Mouse (Mus musculus) ovary, postnatal 10 days (tissue): ENCODE results near the gene Gm13420.
"Not testable (repeated sequence)": the region's sequence is repeated elsewhere in the genome, so short reads cannot be mapped to it uniquely, and the experiment has no call there.

ENCODE experiments used
- DNase-seq: peaks from one replicate; pipeline ENCODE4 v3.0.0; 2022; ENCODE audit warnings: low spot score

Gm13420 gene

DNA sequence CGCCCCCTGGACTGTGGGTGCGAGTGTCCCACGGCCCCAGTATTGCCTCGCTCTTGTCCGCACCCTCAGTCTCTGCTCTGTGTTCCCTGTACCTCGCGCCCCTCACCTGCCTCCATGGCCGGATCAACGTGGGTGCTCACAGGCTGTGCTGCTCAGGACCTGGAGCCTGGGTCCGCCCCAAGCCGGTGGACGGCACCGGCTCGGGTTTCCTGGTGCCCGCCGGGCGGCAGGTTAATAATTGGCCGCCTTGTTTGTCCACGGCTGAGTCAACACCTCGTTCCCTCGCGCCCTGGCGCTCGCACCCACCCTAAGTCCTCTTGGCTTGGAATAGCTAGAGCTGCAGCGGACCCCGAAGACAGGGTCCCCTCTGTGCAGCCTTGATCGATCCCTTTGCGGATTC lies at the start of gene Gm13420:
Gene Gm13420 (minus strand): TSS at position 189 of the 400 bp plus-strand sequence.
- DNase-seq: no peak

DNA sequence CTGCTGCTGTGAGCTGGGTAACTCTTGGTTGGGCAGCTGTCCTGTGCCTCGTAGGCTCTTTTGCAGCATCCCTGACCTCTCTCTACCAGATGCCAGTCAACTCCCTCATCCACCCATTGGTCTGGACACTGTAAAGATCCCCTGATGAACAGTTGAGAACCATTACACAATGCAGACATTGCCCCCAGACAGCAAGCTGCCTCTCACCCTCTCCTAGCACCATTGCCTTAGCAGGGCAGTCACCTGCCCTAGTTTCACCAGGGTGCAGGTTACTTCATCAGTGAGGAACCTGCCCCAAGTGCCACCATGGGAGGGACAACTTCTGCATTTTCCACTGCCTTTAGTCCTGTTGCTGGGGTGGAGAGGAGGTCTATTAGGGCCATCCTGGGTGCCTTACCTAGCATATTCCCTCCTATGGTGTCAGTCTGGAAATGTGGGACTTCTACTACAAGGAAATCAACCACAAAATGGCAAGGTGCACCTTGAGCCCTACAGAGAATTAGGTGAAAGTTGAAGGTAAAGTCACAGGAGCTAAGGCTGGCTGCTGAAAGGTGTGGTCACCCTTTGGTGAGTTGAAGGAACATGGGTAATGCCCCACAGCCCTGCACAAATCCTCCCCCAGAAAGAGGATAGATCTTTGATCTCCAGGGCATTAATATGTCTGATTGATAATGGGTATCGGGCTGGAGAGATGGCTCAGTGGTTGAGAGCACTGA lies 41.4 kb upstream of the Gm13420 start:
- no peak for DNase-seq

- DNase-seq: peak; percentile 53
Measured at GRCm38 (mm10) chr2:29787937-29788681, 36.6 kb upstream of the Gm13420 start, which contains the start of gene Trub2. TSS of gene Trub2 (minus strand) at chr2:29788502.

GRCm38 (mm10) chr2:29787104-29787917 lies 35.8 kb upstream of the Gm13420 start, which contains the start of gene Coq4:
TSS of gene Coq4 (plus strand) at chr2:29787493.
- peak; percentile 70 for DNase-seq

- no peak for DNase-seq
Measured at GRCm38 (mm10) chr2:29784290-29784689, 32.8 kb upstream of the Gm13420 start.

DNA sequence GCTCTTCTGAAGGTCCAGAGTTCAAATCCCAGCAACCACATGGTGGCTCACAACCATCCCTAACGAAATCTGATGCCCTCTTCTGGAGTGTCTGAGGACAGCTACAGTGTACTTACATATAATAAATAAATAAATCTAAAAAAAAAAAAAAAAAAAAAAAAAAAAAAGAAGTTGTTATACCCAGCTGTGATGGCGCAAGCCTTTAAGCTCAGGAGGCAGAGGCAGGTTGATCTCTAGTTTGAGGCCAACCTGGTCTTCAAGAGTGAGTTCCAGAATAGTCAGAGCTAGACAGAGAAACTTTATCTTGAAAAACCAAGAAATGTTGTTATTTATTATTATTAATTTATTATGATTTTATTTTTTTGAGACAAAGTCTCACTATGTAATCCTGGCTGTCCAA lies 29.8 kb upstream of the Gm13420 start:
- DNase-seq: not testable (repeated sequence)

- DNase-seq: no peak
Measured at GRCm38 (mm10) chr2:29773323-29773722, 21.8 kb upstream of the Gm13420 start.

DNA sequence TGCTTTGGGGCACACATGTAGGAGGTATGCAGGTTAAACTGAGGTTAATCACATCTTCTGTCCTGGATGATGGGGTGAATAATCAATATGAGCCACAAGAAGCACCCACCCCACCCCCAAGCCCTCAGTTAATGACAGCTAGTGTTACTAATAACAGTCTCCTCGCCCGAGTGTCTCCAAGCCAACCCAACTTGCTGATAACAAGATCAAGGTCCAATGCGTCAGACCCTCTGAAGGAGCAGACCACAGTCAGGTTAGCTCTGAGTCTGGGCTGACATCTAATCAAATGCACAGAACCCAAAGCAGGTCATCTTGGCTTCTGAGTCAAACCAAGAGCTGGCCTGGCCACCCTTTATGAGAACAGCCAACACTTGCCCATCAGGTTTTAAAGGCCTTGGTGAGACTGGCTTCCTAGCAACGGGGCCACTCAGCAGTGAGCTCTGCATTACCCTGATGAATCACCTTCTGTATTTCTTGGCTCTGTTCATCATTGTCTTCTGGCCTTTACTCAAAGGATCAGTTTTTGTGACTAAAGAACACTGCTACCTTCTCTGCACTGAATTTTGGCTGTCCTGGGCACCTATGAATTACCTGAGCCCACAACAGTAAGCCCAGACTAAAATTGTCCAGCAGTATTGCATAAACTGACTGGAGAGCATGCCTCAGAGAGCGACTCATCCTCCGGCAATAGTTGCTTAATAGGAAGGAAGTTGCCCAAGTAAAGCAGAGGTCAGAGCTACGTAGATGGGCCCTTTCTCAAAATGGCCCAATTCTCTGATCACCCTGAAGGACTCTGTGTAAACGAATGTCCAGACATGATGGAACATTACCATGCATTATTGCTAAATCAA lies 20.4 kb upstream of the Gm13420 start:
- DNase-seq: no peak

GRCm38 (mm10) chr2:29770162-29770561 lies 18.7 kb upstream of the Gm13420 start:
- DNase-seq: no peak

- DNase-seq: no peak
Measured at GRCm38 (mm10) chr2:29768901-29769300, 17.4 kb upstream of the Gm13420 start.

GRCm38 (mm10) chr2:29767976-29768709 lies 16.7 kb upstream of the Gm13420 start:
- DNase-seq: no peak

DNA sequence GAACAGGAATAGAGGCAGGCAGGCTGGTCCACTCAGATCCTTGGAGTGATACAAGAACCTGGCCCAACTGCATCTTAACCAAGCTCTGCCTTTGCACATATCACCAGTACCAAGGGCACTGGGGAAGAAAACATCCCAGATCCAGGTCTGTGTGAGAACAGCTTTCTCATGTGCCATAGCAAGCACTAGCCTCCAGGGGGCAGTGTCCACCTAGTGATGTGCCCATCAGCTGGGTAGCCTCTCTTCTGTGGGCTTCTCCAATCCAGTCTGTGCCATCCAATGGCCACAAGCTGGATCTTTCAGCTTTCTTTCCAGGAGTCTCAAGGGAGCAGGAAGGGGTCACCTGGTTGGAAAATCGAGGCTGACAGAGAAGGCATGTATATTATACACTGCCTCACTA lies 13.3 kb upstream of the Gm13420 start:
- DNase-seq: peak; percentile 46

DNA sequence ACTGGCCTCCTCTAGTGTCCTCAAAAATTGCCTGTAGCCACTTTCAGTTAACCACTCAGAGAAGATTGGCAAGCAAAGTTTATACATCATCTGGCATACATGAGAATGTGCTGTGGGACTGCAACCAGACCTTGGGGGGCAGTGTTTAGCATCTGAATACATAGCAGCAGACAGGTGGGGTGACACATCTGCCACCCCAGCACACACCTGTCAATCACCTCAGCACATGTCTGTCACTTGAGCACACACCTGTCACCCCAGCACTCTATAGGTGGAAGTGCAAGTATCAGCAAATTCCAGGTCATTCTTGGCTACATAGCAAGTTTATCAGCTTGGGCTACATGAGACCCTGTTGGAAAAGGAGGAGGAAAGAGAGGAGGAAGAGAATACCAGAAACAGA lies 4.2 kb upstream of the Gm13420 start:
- DNase-seq: no peak

- DNase-seq: no peak
Measured at GRCm38 (mm10) chr2:29752397-29752796, 912 bp upstream of the Gm13420 start.

DNA sequence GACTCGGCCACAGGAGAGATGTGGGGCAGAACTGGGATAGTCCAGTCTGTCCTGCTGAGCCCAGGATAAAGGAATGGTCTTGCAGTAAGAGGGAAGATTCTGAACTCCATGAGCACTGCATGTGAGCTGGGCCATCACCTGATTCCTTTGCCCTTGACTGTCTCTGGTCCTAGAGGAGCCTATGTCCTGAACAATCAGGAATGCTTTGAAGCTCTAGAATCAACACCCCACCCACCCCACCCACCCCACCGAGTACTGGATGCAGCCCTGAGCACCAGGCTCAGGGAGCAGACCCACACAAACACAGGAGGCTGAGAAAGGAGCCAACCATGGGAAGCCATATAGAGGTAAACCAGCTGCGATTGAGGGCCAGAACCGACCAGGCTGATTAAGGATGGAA lies 3.0 kb downstream of the Gm13420 start:
- DNase-seq: no peak

DNA sequence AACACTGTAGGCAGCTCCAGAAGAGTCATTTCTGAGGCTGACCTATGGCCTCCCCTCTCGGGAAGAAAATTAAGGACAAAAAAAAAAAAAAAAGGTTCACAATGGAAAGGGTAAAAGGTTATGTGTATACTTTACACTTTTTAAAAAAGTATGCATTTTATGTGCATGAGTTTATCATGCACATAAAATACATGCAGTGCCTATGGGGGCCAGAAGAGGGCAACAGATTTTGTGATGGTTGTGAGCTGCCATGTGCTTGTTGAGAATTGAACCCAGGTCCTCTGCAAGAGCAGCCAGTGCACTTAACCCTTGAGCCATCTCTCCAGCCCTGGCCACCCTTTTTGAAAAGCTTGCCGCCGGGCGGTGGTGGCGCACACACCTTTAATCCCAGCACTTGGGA lies 3.6 kb downstream of the Gm13420 start:
- no peak for DNase-seq

GRCm38 (mm10) chr2:29747188-29747782 lies 4.2 kb downstream of the Gm13420 start:
- no peak for DNase-seq

- DNase-seq: no peak
Measured at GRCm38 (mm10) chr2:29744256-29744655, 7.2 kb downstream of the Gm13420 start.

DNA sequence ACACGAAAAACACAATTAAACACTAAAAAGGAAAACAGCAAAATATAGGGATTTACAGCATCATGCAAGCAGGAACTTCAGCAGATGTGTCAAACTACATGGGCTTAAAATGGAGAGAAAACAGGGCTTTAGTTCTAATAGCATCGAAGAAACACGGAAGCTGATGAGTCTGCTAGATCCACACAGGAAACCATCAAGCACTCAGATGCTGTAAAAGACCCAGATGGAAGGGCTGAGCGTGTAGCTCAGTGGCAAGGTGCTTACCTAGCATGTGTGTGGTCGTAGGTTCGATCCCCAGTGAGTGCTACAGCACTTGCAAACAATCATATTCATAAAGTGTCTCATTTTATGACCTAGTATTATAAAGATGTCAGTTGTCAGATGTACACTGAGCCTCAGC lies 10.3 kb downstream of the Gm13420 start:
- DNase-seq: no peak

DNA sequence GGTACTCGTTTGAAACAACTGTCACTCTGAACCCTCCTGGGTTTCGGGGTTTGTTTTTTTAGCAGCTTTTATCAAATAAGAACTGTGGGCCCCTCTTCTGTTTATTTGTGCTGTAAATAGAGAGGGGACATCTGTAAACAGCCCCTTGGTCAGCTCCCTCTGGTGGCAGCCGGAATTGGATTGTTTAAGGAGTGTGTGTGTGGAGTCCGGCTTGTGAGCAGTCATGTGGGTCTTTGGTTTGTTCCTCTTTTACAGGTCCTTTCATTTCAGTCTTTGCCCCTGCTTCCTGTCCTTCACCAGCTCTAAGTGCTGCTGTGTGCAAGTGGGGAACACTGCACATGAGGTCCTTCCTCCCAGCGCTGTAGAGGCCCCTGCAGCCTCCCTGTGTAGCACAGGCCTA lies 12.1 kb downstream of the Gm13420 start:
- no peak for DNase-seq
